Mouse (Mus musculus): Measurements from ENCODE around the gene Nfkbil1. TPM values are rescaled to one million over a fixed set of nuclear protein-coding genes. Genes with fewer than 3 reads are reported as not detected.

Nfkbil1 gene
- polyA plus RNA-seq (2016; fragmentation: Nextera tagmentation; extraction: Ambion mirVana), result 9.0 and 9.8 TPM in 2 replicates

DNA sequence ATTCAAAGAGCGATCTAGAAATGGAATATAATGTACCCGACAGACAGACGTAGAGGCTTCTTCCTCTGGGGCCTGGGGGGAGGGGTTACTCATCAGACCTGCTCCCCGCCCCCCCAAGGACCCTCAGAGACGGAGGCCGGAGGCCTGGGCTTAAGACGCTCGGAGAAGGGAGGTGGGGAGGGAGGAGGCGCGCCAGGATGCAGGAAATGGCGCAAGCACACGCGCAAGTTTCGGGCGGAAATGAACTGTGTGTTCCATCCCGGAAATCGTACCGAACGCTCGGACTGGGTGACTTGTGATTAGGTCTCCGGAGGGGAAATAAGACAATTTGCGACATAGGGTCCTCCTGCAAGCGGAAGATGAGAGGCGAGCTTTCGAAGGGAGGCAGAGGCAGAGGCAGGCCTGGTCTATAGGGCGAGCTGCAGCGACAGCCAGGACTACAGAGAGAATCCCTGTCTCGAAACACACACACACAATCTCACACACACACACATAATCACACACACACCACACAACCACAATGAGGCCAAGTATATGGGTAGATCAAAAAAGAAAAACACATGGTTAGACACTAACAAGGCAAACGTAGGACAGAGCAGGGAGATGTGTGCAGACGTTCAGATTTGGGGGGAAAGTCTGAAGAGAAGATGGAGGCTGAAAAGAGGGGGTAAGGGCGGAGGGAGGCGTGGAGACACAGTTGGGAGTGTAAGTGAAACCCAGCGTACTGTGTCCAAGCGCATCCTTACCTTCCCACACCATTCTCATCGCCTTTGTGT, at the start of gene Nfkbil1:
Gene Nfkbil1, minus strand, starts transcription at position 179 of the 776 bp plus-strand sequence.
- peak; percentile 86 for ATAC-seq (ENCODE audit: insufficient number of reproducible peaks, low FRiP score)

DNA sequence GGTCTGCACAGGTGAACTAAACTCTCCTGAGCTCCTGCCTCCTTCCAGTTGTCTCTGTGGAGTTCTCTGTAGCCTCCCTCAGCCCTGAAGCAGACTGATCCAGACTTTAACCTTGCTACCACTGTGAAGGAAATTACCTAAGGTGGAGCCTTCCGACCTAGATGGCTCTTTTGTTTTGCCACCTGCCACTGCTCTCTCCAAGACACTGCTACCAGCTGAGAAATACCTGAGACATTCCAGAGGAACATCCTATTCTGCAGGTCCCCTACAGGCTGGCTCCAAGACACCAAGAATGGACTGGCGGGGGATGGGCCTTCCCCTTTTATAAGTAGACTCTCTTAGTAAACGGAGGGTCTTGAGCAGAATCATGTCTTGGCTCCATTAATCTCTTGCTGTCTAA, 44.7 kb upstream of the Nfkbil1 start:
- Histone ChIP-seq H3K27me3 (replicated peaks) (peaks cover 38% of the 10 kb centered on the region), H3K9me3 (replicated peaks) (no peaks in the 10 kb centered on the region), H3K9ac (no peak overlapping the region), H3K4me1 (replicated peaks) (no peaks in the 10 kb centered on the region), H3K4me2 (no peak overlapping the region), H3K27ac (ENCODE audit: poor library complexity, severe bottlenecking) (no peak overlapping the region), H3K4me3 (no peak overlapping the region), H3K36me3 (no peaks in the 10 kb centered on the region)
- no peak for ATAC-seq (ENCODE audit: insufficient number of reproducible peaks, low FRiP score)
- 74% methylated on average over 3 of the region's 3 CpGs for WGBS

More for the DNA sequence above, at the start of gene Nfkbil1:
- Histone ChIP-seq H3K9me3 (replicated peaks) (no peaks in the 10 kb centered on the region), H3K4me1 (replicated peaks) (peaks cover 41% of the 10 kb centered on the region), H3K4me3 (peak within 1 kb of the TSS; percentile 70), H3K9ac (peak within 1 kb of the TSS; percentile 96), H3K4me2 (peak within 1 kb of the TSS; percentile 89), H3K36me3 (peaks cover 11% of the 10 kb centered on the region), H3K27ac (ENCODE audit: poor library complexity, severe bottlenecking) (peak within 1 kb of the TSS; percentile 96), H3K27me3 (replicated peaks) (no peaks in the 10 kb centered on the region)
- under 1% methylated on average over 35 of the region's 35 CpGs for WGBS

DNA sequence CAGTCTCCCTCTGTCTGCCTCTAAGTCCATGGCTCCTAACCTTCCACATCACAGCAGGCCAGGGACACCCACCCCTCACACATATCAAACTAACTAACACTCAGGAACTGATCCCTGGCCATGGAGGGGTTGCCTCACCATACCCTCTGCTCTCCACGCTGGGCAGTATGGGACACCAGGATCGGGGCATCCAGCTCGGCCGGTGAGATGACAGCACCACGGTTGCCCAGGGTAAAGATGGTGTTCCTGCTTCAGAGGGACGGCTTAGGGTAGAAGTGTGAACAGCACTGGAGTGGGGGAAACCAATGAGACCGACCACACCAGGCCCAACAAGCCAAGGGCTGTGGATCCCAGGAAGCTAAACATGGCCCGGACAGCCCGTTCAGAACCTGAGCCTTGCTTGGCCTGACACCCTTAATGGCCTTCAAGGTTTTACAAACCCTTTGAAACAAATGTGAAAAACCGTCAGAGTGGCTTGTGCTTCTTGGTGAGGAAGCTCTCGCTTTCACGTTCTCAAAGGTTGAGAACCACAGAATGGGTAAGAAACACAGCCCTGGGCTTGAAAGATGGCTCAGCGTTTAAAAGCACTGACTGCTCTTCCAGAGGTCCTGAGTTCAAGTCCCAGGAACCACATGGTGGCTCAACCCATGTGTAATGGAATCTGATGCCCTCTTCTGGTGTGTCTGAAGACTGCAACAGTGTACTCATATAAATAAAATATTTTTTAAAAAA, 43.5 kb upstream of the Nfkbil1 start:
- Histone ChIP-seq H3K4me1 (replicated peaks) (no peaks in the 10 kb centered on the region), H3K9me3 (replicated peaks) (no peaks in the 10 kb centered on the region), H3K9ac (no peak overlapping the region), H3K27me3 (replicated peaks) (peaks cover 37% of the 10 kb centered on the region), H3K4me2 (no peak overlapping the region), H3K36me3 (no peaks in the 10 kb centered on the region), H3K27ac (ENCODE audit: poor library complexity, severe bottlenecking) (no peak overlapping the region), H3K4me3 (no peak overlapping the region)
- no peak for ATAC-seq (ENCODE audit: insufficient number of reproducible peaks, low FRiP score)
- 77% methylated on average over 13 of the region's 13 CpGs for WGBS

DNA sequence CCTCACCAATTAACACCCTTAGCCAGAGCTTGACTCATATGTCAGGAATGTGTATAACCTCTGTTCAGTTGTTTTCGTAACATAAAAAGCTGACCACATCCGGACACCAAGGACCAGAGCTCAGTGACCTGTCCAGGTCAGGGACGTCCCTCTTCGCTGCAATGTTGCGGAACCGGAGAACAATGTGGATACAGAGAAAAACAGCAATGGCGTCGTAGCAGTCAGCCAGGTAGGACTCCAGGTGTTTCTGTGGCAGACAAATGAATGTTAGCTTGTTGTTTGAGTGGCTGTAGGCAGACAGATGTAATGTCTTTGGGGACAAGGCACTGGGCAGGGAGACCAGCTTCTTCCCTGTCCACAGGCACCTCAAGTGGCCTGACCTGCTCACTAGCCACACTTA, 42.5 kb upstream of the Nfkbil1 start:
- Histone ChIP-seq H3K4me1 (replicated peaks) (no peaks in the 10 kb centered on the region), H3K9ac (no peak overlapping the region), H3K9me3 (replicated peaks) (0 out of 2 replicates have a peak, but pooled peaks cover 5% of the 10 kb centered on the region), H3K27me3 (replicated peaks) (peaks cover 37% of the 10 kb centered on the region), H3K4me2 (no peak overlapping the region), H3K36me3 (no peaks in the 10 kb centered on the region), H3K27ac (ENCODE audit: poor library complexity, severe bottlenecking) (no peak overlapping the region), H3K4me3 (no peak overlapping the region)
- ATAC-seq (ENCODE audit: insufficient number of reproducible peaks, low FRiP score), result no peak
- WGBS, result 79% methylated on average over 8 of the region's 8 CpGs

DNA sequence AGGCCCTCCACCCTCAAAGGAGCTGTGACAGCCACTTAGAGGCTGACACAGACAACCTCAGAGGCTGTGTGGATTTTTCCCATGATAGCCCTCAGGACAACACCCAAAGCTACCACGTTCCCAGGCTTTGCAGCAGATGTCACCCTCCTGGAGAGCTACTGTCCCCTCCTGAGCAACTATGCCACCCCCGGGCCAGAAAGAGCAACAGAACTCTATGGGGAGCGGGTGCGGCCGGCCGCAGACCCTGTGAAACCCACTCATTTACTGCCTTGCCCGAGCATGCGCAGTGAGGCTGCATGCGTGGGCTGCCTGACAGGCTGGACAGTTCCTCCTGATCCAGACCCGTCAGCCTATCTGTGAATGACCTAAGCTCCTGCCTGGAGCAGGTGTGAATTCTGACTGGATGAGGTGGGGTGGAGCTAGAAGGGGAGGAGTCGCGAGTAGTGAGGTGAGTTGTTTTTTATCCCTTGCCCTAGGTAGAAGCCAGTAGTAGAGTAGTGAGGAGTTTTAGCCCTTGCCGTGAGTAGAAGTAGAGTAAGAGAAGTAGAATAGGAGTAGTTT, 40.8 kb upstream of the Nfkbil1 start:
- Histone ChIP-seq H3K27ac (ENCODE audit: poor library complexity, severe bottlenecking) (no peak overlapping the region), H3K4me1 (replicated peaks) (no peaks in the 10 kb centered on the region), H3K4me2 (no peak overlapping the region), H3K9me3 (replicated peaks) (0 out of 2 replicates have a peak, but pooled peaks cover 5% of the 10 kb centered on the region), H3K36me3 (no peaks in the 10 kb centered on the region), H3K9ac (no peak overlapping the region), H3K27me3 (replicated peaks) (peaks cover 39% of the 10 kb centered on the region), H3K4me3 (no peak overlapping the region)
- no peak for ATAC-seq (ENCODE audit: insufficient number of reproducible peaks, low FRiP score)
- WGBS, result 16% methylated on average over 13 of the region's 13 CpGs

DNA sequence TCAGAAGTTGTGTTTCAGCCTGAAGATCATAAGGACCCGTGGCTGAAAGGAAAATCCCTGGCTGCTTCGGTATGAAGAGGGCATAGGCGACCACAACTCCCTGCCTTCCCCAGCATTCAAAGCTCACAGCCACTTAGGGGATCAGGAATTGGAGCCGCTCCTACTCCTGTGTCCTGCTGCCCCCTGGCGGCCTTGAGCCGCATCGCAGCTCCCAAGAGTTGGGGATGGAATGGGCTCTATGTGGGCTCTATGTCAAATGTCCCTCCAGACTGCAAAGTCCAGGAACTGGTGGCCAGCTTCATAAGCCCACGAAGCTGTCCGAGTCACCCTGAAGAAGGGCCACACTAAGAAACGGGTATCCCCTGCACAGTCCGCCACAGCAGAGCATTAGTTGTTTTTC, 39.2 kb upstream of the Nfkbil1 start:
- H3K4me2 ChIP-seq, result no peak overlapping the region
- peak; percentile 51; the same call in 1 of the 2 replicates for ATAC-seq (ENCODE audit: insufficient number of reproducible peaks, low FRiP score)
- WGBS, result 5% methylated on average over 11 of the region's 11 CpGs

DNA sequence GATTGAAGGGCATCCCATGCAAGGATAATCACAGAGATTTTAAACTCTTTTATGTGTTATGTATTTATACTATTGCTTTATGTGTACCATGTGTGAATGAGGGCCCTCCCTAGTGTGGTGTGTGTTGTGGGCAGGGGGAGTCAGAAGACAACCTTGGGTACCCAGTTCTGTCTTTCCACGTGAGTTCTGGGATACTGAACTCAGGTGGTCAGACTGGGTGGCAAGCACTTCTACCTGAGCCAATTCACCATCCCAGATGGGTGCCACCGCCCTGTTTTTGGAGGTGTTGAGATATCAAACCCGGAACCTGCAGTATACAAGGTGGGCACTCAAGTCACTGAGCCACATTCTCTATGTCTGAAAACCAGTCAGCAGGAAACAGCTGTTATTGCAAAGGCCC, 36.7 kb upstream of the Nfkbil1 start:
- peaks cover 36% of the 10 kb centered on the region for H3K27me3 ChIP-seq (replicated peaks)
- 55% methylated on average over 3 of the region's 3 CpGs for WGBS
- no peak overlapping the region for H3K4me2 ChIP-seq
- 0 out of 2 replicates have a peak, but pooled peaks cover 5% of the 10 kb centered on the region for H3K9me3 ChIP-seq (replicated peaks)
- H3K36me3 ChIP-seq, result no peaks in the 10 kb centered on the region
- ATAC-seq (ENCODE audit: insufficient number of reproducible peaks, low FRiP score), result no peak
- H3K4me3 ChIP-seq, result no peak overlapping the region
- no peak overlapping the region for H3K27ac ChIP-seq (ENCODE audit: poor library complexity, severe bottlenecking)
- no peaks in the 10 kb centered on the region for H3K4me1 ChIP-seq (replicated peaks)
- H3K9ac ChIP-seq, result no peak overlapping the region

More for the DNA sequence above, 39.2 kb upstream of the Nfkbil1 start:
- Histone ChIP-seq H3K27ac (ENCODE audit: poor library complexity, severe bottlenecking) (no peak overlapping the region), H3K27me3 (replicated peaks) (peaks cover 39% of the 10 kb centered on the region), H3K36me3 (no peaks in the 10 kb centered on the region), H3K9me3 (replicated peaks) (0 out of 2 replicates have a peak, but pooled peaks cover 5% of the 10 kb centered on the region), H3K4me3 (no peak overlapping the region), H3K9ac (no peak overlapping the region), H3K4me1 (replicated peaks) (no peaks in the 10 kb centered on the region)

DNA sequence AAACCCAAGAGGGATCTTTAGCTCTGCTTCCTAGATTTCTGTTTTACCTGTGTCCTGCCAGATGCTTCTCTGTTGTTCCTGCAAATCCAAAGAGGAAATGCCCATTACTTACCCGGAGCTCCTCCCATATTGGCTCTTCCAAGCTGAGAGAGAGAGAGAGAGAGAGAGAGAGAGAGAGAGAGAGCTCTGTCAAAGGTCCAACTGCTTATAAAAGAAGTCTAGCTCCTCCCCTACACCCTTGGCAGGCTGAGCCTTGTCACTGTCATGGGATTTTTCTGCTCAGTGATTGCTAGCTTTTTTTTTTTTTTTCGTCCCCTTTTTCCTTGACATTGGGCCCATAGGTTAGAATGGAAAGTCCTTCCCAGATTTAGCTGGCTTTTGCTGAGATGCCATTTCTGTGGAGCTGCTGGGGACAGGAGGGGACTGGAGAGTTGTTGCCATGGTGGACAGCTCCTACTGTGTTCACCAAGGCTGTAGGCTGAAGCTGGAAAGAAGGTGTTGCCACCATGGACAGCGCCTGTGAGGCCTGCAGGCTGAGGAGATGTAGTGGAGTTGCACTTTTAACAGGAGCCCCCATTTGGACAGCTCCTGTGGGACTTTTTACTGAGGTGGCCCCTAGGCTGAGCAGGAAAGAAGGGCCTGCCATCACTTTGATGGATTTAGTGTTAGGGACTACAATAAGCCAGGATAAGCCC, 34.2 kb upstream of the Nfkbil1 start:
- H3K9me3 ChIP-seq (replicated peaks), result 0 out of 2 replicates have a peak, but pooled peaks cover 5% of the 10 kb centered on the region
- ATAC-seq (ENCODE audit: insufficient number of reproducible peaks, low FRiP score), result no peak
- H3K4me2 ChIP-seq, result no peak overlapping the region
- no peaks in the 10 kb centered on the region for H3K36me3 ChIP-seq
- no peak overlapping the region for H3K27ac ChIP-seq (ENCODE audit: poor library complexity, severe bottlenecking)
- H3K27me3 ChIP-seq (replicated peaks), result peaks cover 33% of the 10 kb centered on the region
- H3K4me1 ChIP-seq (replicated peaks), result no peaks in the 10 kb centered on the region
- no peak overlapping the region for H3K9ac ChIP-seq
- no peak overlapping the region for H3K4me3 ChIP-seq
- WGBS, result 21% methylated on average over 3 of the region's 3 CpGs

DNA sequence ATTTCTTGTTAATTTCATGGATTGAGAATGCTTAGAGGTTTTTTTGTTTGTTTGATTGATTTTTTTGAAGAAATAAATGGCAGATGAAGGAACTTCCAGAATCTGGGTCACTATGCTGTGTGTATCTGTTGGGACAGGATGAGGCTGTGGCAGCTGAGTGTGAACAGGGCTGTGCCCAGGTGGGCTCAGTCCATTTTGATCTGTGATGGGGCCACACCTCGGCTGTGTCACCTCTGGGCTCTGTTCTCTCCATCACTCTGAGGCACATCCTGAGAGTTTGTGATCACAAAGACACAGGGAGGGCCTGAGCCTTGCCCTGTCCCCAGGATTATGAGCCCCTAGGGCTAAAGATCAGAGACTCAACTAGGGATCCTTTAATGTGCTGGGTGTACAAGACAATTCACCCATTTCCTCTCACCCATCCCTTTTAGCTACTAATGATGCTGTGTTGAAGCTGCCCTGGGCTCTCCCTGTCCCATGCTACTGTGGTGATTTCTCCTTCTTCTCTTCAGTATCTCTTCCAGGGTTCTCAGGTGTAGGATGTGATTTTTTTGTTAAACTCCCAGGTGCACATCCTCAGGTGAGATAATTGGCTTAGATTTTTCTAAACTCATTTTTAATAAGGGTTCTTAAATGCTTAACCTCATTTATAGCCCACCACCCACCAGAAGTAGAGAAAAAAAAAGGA, 32.0 kb upstream of the Nfkbil1 start:
- Histone ChIP-seq H3K27ac (ENCODE audit: poor library complexity, severe bottlenecking) (no peak overlapping the region), H3K4me3 (no peak overlapping the region), H3K36me3 (no peaks in the 10 kb centered on the region), H3K27me3 (replicated peaks) (peaks cover 49% of the 10 kb centered on the region), H3K9me3 (replicated peaks) (no peaks in the 10 kb centered on the region), H3K9ac (no peak overlapping the region), H3K4me1 (replicated peaks) (peaks cover 2% of the 10 kb centered on the region; the same call in 1 of the 2 replicates), H3K4me2 (no peak overlapping the region)
- no peak for ATAC-seq (ENCODE audit: insufficient number of reproducible peaks, low FRiP score)
- WGBS, result 46% methylated on average over 1 of the region's 1 CpGs

DNA sequence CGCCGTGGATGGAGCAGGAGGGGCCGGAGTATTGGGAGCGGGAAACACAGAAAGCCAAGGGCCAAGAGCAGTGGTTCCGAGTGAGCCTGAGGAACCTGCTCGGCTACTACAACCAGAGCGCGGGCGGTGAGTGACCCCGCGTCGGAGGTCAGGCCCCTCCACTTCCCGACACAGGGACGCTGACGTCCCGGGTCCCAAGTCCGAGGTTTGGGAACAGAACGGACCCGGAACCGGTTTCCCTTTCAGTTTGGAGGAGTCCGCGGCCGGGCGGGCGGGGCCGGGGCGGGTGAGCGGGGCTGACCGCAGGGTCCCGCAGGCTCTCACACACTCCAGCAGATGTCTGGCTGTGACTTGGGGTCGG, 27.9 kb upstream of the Nfkbil1 start:
- no peak overlapping the region for H3K27ac ChIP-seq (ENCODE audit: poor library complexity, severe bottlenecking)
- H3K4me3 ChIP-seq, result peak overlapping the region; percentile 70
- H3K4me2 ChIP-seq, result peak overlapping the region; percentile 100
- ATAC-seq (ENCODE audit: insufficient number of reproducible peaks, low FRiP score), result 0 out of 2 replicates have a peak, but pooled peaks have one; percentile 8
- H3K9me3 ChIP-seq (replicated peaks), result no peaks in the 10 kb centered on the region
- WGBS, result under 1% methylated on average over 31 of the region's 31 CpGs
- H3K27me3 ChIP-seq (replicated peaks), result peaks cover 69% of the 10 kb centered on the region
- peak overlapping the region; percentile 71 for H3K9ac ChIP-seq
- no peaks in the 10 kb centered on the region for H3K36me3 ChIP-seq
- H3K4me1 ChIP-seq (replicated peaks), result peaks cover 4% of the 10 kb centered on the region; the same call in 1 of the 2 replicates

Measured in heart, embryonic 12.5 days (tissue).